Mouse (Mus musculus): Measurements from ENCODE around the gene Gpr88.

GRCm38 (mm10) chr3:116256104-116256503, 2.8 kb upstream of the Gpr88 start:
- no peak for TF ChIP-seq CTCF (IDR thresholded peaks at IDR 0.05; ENCODE audit: low read depth, low read length)
- no peak for TF ChIP-seq POLR2AphosphoS5 (IDR thresholded peaks at IDR 0.05; ENCODE audit: insufficient replicate concordance, low read depth, low read length)
- TF ChIP-seq GATA2 (IDR thresholded peaks at IDR 0.05; ENCODE audit: borderline replicate concordance, low read depth, low read length) = no peak

All from G1E (cell line).